Mouse (Mus musculus) hindbrain, embryonic 15.5 days (tissue): Measurements from ENCODE around the gene Gclm. TPM values are rescaled to one million over a fixed set of nuclear protein-coding genes. Genes with fewer than 3 reads are reported as not detected.
A peak's percentile ranks its signal among the peaks of the same experiment; 100 is the strongest.
"Not testable (repeated sequence)": the region's sequence is repeated elsewhere in the genome, so short reads cannot be mapped to it uniquely, and the experiment has no call there.

ENCODE experiments used
- ATAC-seq: fragments of 200-750 bp; cut with Nextera tagmentation; 2 replicates; pipeline ENCODE4 v1.8.0; 2017; ENCODE audit warnings: low read depth, moderate number of reproducible peaks, moderate TSS enrichment; ENCODE audit not compliant: low FRiP score
- H3K27ac ChIP-seq: fragments of 300-500 bp; sonication (generic); replicated peaks from 2 replicates; pipeline ENCODE4 v1.5.1; 2015; ENCODE audit warnings: mild to moderate bottlenecking, inconsistent platforms
- H3K27me3 ChIP-seq: fragments of 300-500 bp; sonication (generic); 2 replicates; pipeline ENCODE4 v1.6.1; 2015; ENCODE audit warnings: control low read depth, inconsistent platforms
- H3K36me3 ChIP-seq: fragments of 300-500 bp; sonication (generic); 2 replicates; pipeline ENCODE4 v1.6.1; 2015; ENCODE audit warnings: control low read depth, inconsistent platforms
- H3K4me1 ChIP-seq: fragments of 300-500 bp; sonication (generic); replicated peaks from 2 replicates; pipeline ENCODE4 v1.6.1; 2015; ENCODE audit warnings: control low read depth, inconsistent platforms
- H3K4me2 ChIP-seq: fragments of 300-500 bp; sonication (generic); 2 replicates; pipeline ENCODE4 v1.6.1; 2015; ENCODE audit warnings: moderate library complexity, mild to moderate bottlenecking, inconsistent platforms
- H3K4me3 ChIP-seq: fragments of 300-500 bp; sonication (generic); 2 replicates; pipeline ENCODE4 v1.5.1; 2015; ENCODE audit warnings: mild to moderate bottlenecking, inconsistent platforms
- H3K9ac ChIP-seq: fragments of 300-500 bp; sonication (generic); 2 replicates; pipeline ENCODE4 v1.6.1; 2015; ENCODE audit warnings: inconsistent platforms
- H3K9me3 ChIP-seq: fragments of 300-500 bp; sonication (generic); 2 replicates; pipeline ENCODE4 v1.6.1; 2016; ENCODE audit warnings: control low read depth, inconsistent platforms
- WGBS: fragments of 180-500 bp; shearing (Covaris S2); methylation state at CpG from one replicate; pipeline ENCODE4 v1.1.7; 2015; 5-methylcytosine and 5-hydroxymethylcytosine counted together
- polyA plus RNA-seq: library from polyadenylated mRNA; unstranded; fragments of >200 nt; fragmentation: Nextera tagmentation; extraction: Ambion mirVana; gene quantifications from 2 replicates; pipeline ENCODE4 v1.2.1, GENCODE M21; 2015

Gene Gclm
- polyA plus RNA-seq, 1 experiment from 2014 or later, result 59.6 TPM

DNA sequence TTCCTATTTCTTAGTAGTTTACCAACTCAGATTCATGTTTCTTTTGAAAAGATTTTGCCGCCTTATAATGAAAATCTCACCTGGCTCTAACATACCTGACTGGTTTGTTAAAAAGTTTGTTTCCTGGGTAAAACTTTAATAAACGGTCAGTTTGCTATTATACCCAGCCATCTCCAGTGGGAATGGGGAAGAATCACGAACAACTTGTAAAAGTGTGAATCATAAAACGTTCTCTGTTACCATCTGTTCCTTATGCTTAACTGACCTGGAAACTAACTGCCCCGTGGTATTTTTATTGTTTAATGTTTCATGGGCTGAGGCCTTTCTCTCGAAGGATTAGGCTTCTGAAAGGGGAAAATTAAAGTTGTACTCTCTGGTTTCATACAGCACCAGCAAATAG lies 598 bp upstream of the Gclm start:
- ATAC-seq, result peak; percentile 15
- WGBS, result 49% methylated on average over 6 of the region's 6 CpGs
- peak overlapping the region; percentile 96 for H3K4me3 ChIP-seq
- no peaks in the 10 kb centered on the region for H3K9me3 ChIP-seq
- H3K27me3 ChIP-seq, result no peaks in the 10 kb centered on the region
- H3K36me3 ChIP-seq, result no peaks in the 10 kb centered on the region
- H3K9ac ChIP-seq, result peak overlapping the region; percentile 27; the same call in 1 of the 2 replicates
- H3K4me2 ChIP-seq, result peak overlapping the region; percentile 65
- H3K27ac ChIP-seq, result 0 out of 2 replicates have a peak overlapping the region, but pooled peaks have one; percentile 1
- H3K4me1 ChIP-seq, result peaks cover 23% of the 10 kb centered on the region

DNA sequence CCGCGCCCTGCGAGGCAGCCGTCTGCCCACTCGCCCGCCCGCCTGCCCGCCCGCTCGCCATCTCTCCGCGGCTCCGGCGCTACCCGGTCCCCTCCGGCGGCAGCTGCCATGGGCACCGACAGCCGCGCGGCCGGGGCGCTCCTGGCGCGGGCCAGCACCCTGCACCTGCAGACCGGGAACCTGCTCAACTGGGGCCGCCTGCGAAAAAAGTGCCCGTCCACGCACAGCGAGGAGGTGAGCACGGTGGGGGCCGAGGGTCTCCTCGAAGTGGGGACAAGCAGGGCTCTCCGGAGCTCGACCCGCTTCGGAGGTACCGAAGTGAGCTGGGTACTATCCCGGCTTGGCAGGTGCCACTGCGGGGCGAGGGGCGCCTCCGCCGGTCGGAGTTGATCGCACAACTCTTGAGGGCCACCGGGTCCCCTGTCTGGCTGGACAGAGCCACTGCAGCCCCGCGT lies 548 bp downstream of the Gclm start:
- Histone ChIP-seq H3K4me1 (peaks cover 23% of the 10 kb centered on the region), H3K36me3 (no peaks in the 10 kb centered on the region), H3K4me2 (peak overlapping the region; percentile 65), H3K27ac (peak overlapping the region; percentile 94), H3K9me3 (no peaks in the 10 kb centered on the region), H3K27me3 (no peaks in the 10 kb centered on the region), H3K4me3 (peak overlapping the region; percentile 96), H3K9ac (peak overlapping the region; percentile 88)
- peak; percentile 59 for ATAC-seq
- under 1% methylated on average over 50 of the region's 50 CpGs for WGBS

DNA sequence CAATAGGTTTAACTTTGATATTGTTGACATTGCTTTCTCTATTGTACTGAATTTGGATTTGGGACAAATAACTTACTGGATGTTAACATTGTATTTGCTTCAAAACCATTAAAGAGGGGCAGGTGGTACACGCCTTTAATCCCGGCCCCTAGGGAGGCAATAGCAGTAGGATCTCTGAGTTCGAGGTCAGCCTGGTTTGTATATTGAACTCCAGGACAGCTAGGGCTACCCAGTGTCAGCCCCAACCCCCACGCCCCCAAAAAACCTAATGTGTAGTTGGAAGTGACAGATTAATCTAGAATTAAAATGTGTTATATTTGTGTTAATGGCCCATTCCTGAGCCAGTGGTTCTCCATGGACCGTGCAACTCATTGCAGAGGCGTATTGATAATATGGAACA lies 1.0 kb downstream of the Gclm start:
- Histone ChIP-seq H3K4me1 (peaks cover 23% of the 10 kb centered on the region), H3K27me3 (no peaks in the 10 kb centered on the region), H3K9me3 (no peaks in the 10 kb centered on the region), H3K9ac (peak overlapping the region; percentile 88), H3K36me3 (no peaks in the 10 kb centered on the region), H3K27ac (peak overlapping the region; percentile 94), H3K4me3 (peak overlapping the region; percentile 96), H3K4me2 (peak overlapping the region; percentile 65)
- 27% methylated on average over 6 of the region's 6 CpGs for WGBS
- no peak for ATAC-seq

DNA sequence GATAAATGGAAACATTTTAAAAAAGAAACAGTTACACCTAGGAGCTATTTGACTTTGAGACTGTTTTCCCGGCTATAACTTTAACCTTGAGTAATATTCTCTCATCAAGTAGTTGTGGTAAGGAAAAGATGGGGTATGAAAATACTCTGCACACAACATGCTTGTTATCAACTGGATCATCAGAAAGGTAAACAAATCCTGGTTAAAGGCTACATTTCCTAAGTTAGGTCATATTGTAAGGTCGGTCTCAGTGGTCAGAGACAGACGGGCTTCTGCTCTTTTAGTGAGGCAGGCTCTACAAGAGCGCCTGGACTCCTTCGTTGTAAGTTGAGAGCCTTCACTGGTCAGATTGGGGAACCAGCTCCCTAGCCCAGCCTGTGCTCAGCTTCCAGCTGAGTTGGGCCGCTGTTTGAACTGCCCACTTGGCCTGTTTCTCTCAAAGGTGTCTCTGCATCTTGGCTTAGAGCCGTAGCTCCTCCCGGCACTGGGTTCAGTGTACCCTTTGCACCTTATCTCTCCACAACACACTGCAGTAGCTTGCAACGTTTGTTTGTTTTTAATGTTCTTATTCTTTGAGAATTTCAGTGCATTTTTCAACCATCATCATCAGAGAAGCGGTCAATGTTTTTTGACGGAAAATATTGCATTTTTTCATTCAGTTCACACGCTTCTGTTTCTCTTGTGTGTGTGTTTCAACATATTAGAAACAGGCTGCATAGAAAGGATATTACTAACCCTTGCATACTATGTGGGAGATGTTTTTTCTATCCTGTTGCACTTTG lies 1.8 kb downstream of the Gclm start:
- Histone ChIP-seq H3K9ac (peak overlapping the region; percentile 88; the same call in 1 of the 2 replicates), H3K36me3 (no peaks in the 10 kb centered on the region), H3K4me1 (peaks cover 23% of the 10 kb centered on the region), H3K27me3 (no peaks in the 10 kb centered on the region), H3K4me3 (peak overlapping the region; percentile 96), H3K27ac (no peak overlapping the region), H3K4me2 (peak overlapping the region; percentile 65), H3K9me3 (no peaks in the 10 kb centered on the region)
- WGBS, result 63% methylated on average over 12 of the region's 12 CpGs
- no peak for ATAC-seq

DNA sequence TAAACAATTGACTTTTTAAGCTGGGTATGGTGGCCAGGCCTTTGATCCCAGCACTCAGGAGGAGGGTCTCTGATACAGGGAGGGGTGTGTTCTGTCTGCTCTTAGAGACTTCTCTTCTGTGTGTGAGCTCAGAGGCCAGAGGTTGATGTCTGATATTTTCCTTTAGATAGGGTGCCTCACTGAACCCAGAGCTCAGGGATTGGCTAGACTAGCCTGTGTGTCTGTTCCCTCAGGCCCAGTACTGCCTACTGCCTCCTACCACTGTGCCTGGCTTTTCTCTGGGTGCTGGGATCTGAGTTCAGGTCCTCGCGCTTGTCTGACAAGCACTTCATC lies 2.4 kb downstream of the Gclm start:
- H3K4me3 ChIP-seq, result no peak overlapping the region; the same call in 1 of the 2 replicates
- H3K9ac ChIP-seq, result no peak overlapping the region
- H3K27me3 ChIP-seq, result no peaks in the 10 kb centered on the region
- H3K9me3 ChIP-seq, result no peaks in the 10 kb centered on the region
- H3K4me2 ChIP-seq, result peak overlapping the region; percentile 65
- no peak for ATAC-seq
- WGBS, result 97% methylated on average over 2 of the region's 2 CpGs
- no peak overlapping the region for H3K27ac ChIP-seq
- H3K4me1 ChIP-seq, result peaks cover 23% of the 10 kb centered on the region
- H3K36me3 ChIP-seq, result no peaks in the 10 kb centered on the region

DNA sequence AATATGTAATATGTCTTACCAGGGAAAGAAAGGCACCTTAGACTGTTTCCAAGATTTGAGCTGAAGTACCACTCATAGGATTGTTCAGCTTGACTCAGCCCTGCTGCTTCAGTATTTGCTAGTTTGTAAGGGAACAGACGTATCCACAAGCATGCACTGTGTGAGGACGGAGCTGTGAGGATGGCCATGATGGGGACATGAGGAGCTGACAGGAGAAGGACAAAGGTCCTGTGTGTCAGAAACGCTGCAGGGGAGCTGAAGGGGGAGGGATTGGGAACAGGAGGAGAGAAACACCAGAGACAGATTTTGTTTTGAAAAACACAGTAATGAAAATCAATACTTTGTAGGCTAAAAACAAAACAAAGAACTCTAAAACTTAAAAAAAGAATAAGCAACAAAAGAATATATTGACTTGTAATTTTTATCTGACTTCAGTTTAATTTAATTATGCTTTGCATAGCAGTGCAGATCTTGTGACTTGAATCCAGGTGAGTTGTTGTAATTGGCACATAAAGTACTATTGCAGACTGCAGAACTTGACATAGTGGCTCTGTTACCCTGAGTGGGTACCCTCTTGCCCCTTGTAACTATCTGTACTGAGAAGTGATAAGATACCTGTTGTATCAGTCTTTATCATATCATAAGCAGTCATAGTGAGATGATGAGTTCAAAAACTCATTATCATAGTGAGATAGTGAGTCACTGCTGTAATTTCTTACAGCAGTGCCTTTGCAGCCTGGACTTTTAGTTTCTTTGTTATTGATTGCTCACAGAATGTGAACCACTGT lies 7.3 kb downstream of the Gclm start:
- H3K9ac ChIP-seq, result no peak overlapping the region
- no peak overlapping the region for H3K4me2 ChIP-seq
- no peak overlapping the region for H3K4me3 ChIP-seq
- H3K9me3 ChIP-seq, result no peaks in the 10 kb centered on the region
- H3K4me1 ChIP-seq, result peaks cover 6% of the 10 kb centered on the region
- WGBS, result 48% methylated on average over 3 of the region's 3 CpGs
- ATAC-seq, result no peak
- H3K27me3 ChIP-seq, result no peaks in the 10 kb centered on the region
- H3K27ac ChIP-seq, result no peak overlapping the region
- H3K36me3 ChIP-seq, result 0 out of 2 replicates have a peak, but pooled peaks cover 5% of the 10 kb centered on the region

DNA sequence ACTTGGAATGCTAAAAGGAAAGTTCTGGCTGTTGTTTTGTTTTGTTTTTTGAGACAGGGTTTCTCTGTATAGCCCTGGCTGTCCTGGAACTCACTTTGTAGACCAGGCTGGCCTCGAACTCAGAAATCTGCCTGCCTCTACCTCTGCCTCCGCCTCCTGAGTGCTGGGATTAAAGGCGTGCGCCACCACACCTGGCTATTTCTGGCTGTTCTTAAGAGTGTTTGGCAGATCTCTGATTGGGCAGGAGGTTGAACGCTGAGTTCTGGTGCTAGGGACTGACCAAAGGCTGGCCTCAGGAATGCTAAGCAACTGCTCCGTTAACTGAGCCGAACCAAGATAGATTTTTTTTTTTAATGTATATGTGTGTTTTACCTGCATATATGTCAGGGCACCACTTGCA lies 8.7 kb downstream of the Gclm start:
- not testable (repeated sequence) for H3K4me2 ChIP-seq, H3K36me3 ChIP-seq, H3K9me3 ChIP-seq, H3K4me1 ChIP-seq, H3K4me3 ChIP-seq, H3K27ac ChIP-seq, ATAC-seq, H3K27me3 ChIP-seq, H3K9ac ChIP-seq
- WGBS, result 92% methylated on average over 7 of the region's 7 CpGs

DNA sequence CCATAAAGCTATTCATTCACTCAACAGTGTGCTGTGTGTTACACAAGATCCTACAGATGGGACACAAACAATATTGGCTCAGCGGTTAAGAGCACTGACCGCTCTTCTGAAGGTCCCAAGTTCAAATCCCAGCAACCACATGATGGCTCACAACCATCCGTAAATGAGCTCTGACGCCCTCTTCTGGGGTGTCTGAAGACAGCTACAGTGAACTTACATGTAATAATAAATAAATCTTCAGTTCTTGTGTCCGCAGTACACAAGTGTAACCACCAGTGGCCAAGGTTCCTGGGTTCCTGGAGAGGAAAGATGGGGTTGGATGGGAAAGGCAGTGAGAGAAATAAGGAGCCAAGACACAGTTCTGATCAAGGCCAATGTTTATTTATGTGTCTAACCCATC lies 24.6 kb downstream of the Gclm start:
- no peak for ATAC-seq
- Histone ChIP-seq H3K27ac (no peak overlapping the region), H3K4me3 (no peak overlapping the region), H3K4me2 (no peak overlapping the region), H3K27me3 (no peaks in the 10 kb centered on the region), H3K9ac (no peak overlapping the region), H3K9me3 (no peaks in the 10 kb centered on the region), H3K36me3 (peaks cover 17% of the 10 kb centered on the region), H3K4me1 (peaks cover 4% of the 10 kb centered on the region)
- 78% methylated on average over 5 of the region's 5 CpGs for WGBS

DNA sequence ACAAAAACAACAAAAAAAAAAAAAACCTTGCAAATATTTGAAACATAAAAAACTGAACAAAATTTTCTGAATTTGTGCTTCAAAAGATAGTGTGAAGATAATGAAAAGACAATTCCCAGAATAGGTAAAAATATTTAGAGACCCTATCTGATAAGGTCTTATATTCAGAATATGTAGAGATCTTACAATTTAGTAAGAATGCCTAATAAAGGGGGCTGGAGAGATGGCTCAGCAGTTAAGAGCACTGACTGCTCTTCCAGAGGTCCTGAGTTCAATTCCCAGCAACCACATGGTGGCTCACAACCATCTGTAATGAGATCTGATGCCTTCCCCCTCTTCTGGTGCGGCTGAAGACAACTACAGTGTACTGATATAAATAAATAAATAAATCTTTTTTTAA lies 27.2 kb downstream of the Gclm start:
- 73% methylated on average over 1 of the region's 1 CpGs for WGBS
- H3K9ac ChIP-seq, H3K4me2 ChIP-seq, H3K9me3 ChIP-seq, H3K4me3 ChIP-seq, ATAC-seq, H3K27ac ChIP-seq, H3K27me3 ChIP-seq: not testable (repeated sequence)
- Histone ChIP-seq H3K4me1 (peaks cover 28% of the 10 kb centered on the region), H3K36me3 (peaks cover 18% of the 10 kb centered on the region)

DNA sequence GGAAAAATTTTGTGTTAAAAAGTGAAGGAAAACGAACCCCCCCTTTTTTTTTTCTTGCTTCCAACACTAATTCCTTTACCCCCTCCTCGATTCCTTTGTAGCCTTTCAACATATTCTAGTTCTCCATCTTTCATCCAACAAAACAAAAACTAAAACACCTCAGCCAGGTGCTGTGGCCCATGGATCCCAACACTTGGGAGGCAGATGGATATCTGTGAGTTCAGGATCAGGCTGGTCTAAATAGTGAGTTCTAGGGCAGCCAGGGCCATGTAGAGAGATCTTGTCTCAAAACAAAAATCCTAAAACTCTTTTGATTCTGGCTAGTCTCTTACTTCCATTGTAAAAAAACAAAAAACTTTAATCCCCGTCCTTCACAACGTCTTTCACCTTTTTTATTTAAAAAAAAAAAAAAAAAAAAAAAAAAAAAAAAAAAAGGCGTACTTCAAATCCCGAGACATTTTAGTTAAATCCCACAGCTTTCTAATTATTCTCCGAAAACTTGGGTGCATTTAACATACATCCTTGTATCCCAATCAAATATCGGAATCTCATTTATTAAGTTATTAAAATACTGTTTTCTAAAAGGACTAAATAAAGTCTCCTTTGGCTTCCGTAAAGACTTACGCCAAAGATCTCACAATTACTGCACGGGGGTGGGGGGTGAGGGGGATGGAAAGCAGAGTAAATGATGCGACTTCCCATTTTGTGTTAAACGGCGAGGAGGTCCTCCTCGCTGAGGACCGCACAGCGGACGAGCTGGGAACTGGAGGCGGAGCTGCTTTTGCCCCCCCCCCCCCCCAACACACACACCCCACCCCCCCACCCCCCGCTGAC lies 28.3 kb downstream of the Gclm start:
- H3K27ac ChIP-seq, result peak overlapping the region; percentile 71
- ATAC-seq, result no peak
- H3K9me3 ChIP-seq, result no peaks in the 10 kb centered on the region
- H3K4me3 ChIP-seq, result peak overlapping the region; percentile 99
- H3K9ac ChIP-seq, result 0 out of 2 replicates have a peak overlapping the region, but pooled peaks have one; percentile 31
- no peaks in the 10 kb centered on the region for H3K27me3 ChIP-seq
- H3K4me2 ChIP-seq, result peak overlapping the region; percentile 46
- H3K4me1 ChIP-seq, result peaks cover 37% of the 10 kb centered on the region
- H3K36me3 ChIP-seq, result peaks cover 28% of the 10 kb centered on the region
- WGBS, result 12% methylated on average over 19 of the region's 20 CpGs

DNA sequence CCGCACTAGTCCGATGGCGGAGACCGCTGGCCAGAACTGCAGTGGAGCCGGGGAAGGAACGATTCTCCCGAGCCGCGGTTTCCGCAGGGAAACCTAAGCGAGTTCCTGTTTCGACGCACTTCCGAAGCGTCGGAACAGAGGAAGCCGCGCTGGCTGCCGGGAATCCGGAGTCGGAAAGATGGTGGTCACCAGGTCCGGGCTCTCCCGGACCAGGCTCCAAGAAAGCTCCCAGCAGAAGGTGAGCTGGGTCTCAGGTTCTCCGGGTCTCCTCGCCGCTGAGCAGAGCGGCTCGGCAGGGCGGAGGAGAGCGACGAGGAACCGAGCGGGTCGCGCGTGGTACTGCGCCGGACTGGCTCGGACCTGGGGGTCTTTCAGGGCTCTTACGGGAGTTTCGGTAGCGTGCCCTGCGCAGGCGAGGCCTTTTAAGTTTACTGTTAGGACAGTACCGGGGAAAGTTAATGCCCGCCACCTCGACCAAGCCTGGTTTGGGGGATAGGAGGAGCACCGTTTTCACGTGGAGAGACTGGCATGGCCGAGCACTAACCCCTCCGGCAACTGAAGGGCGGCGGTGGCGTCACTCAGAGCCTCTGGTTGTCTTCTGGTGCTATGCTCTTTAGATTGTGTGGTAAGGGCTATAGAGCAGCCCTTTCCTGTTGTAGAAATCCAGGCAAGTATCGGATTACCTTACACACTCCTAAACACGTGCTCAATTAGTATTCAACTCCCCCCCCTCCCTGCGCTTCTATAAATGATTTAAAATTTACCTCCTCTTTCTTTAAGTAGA lies 29.1 kb downstream of the Gclm start, which contains the start of gene Dnttip2:
Gene Dnttip2, plus strand, starts transcription at position 148 of the 784 bp plus-strand sequence.
- peak within 1 kb of the TSS; percentile 97 for H3K9ac ChIP-seq
- H3K4me2 ChIP-seq, result peak within 1 kb of the TSS; percentile 92
- peaks cover 36% of the 10 kb centered on the region for H3K36me3 ChIP-seq
- WGBS, result under 1% methylated on average over 56 of the region's 57 CpGs
- peaks cover 37% of the 10 kb centered on the region for H3K4me1 ChIP-seq
- peak within 1 kb of the TSS; percentile 79 for H3K27ac ChIP-seq
- H3K9me3 ChIP-seq, result no peaks in the 10 kb centered on the region
- peak; percentile 97 for ATAC-seq
- H3K4me3 ChIP-seq, result peak within 1 kb of the TSS; percentile 99
- no peaks in the 10 kb centered on the region for H3K27me3 ChIP-seq
